Mouse (Mus musculus) left cerebral cortex, postnatal 10 days (tissue): Measurements from ENCODE around the gene Slc7a14. TPM values are rescaled to one million over a fixed set of nuclear protein-coding genes. Genes with fewer than 3 reads are reported as not detected.
"Not testable (repeated sequence)": the region's sequence is repeated elsewhere in the genome, so short reads cannot be mapped to it uniquely, and the experiment has no call there.

Source experiments
- DNase-seq, 2 experiments: peaks; one replicate each; pipeline ENCODE4 v3.0.0; 2021 to 2022; ENCODE audit warnings: low spot score in 2 of 2, mixed read lengths in 1 of 2; ENCODE audit errors: extremely low spot score in 1 of 2
- intact Hi-C: fragments of 180-260 bp; cut with DNase I; formaldehyde crosslinking; loops from one replicate; pipeline ENCODE4 v1.15.1; 2025
- total RNA-seq, 2 experiments: library from RNA; stranded (reverse); gene quantifications; 2 replicates each; pipeline ENCODE4 v1.2.3; 2021

The Slc7a14 gene
- 10 to 100 TPM; 34.2 to 36.5 TPM for total RNA-seq

- DNase-seq: peak; percentile 77 to 83
- intact Hi-C loops: loop anchor here (5.0 kb wide), 1 partner anchor 163 kb away; the partner anchor contains the start of gene Cldn11
Observed at GRCm38 (mm10) chr3:31309934-31310787, at the start of gene Slc7a14. Gene Slc7a14 (minus strand): TSS chr3:31310378.

GRCm38 (mm10) chr3:31346540-31346939 lies 36.4 kb upstream of the Slc7a14 start:
- intact Hi-C loops: no loop called here
- no peak for DNase-seq

GRCm38 (mm10) chr3:31345766-31346165 lies 35.6 kb upstream of the Slc7a14 start:
- intact Hi-C loops: no loop called here
- DNase-seq: no peak

GRCm38 (mm10) chr3:31339236-31339635 lies 29.1 kb upstream of the Slc7a14 start:
- no peak for DNase-seq
- intact Hi-C loops: no loop called here

- intact Hi-C loops: no loop called here
- peak in 1 of 2 experiments; percentile 23 for DNase-seq
Observed at GRCm38 (mm10) chr3:31328237-31328836, 18.2 kb upstream of the Slc7a14 start.

- no peak for DNase-seq
- intact Hi-C loops: no loop called here
Observed at GRCm38 (mm10) chr3:31327791-31328190, 17.6 kb upstream of the Slc7a14 start.

- intact Hi-C loops: no loop called here
Observed at GRCm38 (mm10) chr3:31324231-31324654, 14.1 kb upstream of the Slc7a14 start.

GRCm38 (mm10) chr3:31309371-31309933 lies 726 bp downstream of the Slc7a14 start:
- intact Hi-C loops: loop anchor here (5.0 kb wide), 1 partner anchor 162 kb away; the partner anchor contains the start of gene Cldn11
- peak in 1 of 2 experiments; percentile 44 for DNase-seq

More at GRCm38 (mm10) chr3:31324231-31324654, 14.1 kb upstream of the Slc7a14 start:
- no peak for DNase-seq

GRCm38 (mm10) chr3:31308906-31309305 lies 1.3 kb downstream of the Slc7a14 start:
- intact Hi-C loops: loop anchor here (5.0 kb wide), 1 partner anchor 162 kb away; the partner anchor contains the start of gene Cldn11

GRCm38 (mm10) chr3:31307936-31308335 lies 2.2 kb downstream of the Slc7a14 start:
- intact Hi-C loops: loop anchor here (5.0 kb wide), 1 partner anchor 161 kb away; the partner anchor contains the start of gene Cldn11

More at GRCm38 (mm10) chr3:31308906-31309305, 1.3 kb downstream of the Slc7a14 start:
- peak in 1 of 2 experiments; percentile 45 for DNase-seq

GRCm38 (mm10) chr3:31291673-31292602 lies 18.2 kb downstream of the Slc7a14 start:
- DNase-seq: no peak
- intact Hi-C loops: no loop called here

More at GRCm38 (mm10) chr3:31307936-31308335, 2.2 kb downstream of the Slc7a14 start:
- peak; percentile 35 to 48 for DNase-seq

GRCm38 (mm10) chr3:31287421-31287948 lies 22.7 kb downstream of the Slc7a14 start:
- intact Hi-C loops: no loop called here

GRCm38 (mm10) chr3:31281116-31281515 lies 29.1 kb downstream of the Slc7a14 start:
- intact Hi-C loops: no loop called here
- no peak for DNase-seq

More at GRCm38 (mm10) chr3:31287421-31287948, 22.7 kb downstream of the Slc7a14 start:
- DNase-seq: no peak

- DNase-seq: no peak
- intact Hi-C loops: no loop called here
Observed at GRCm38 (mm10) chr3:31274875-31275274, 35.3 kb downstream of the Slc7a14 start.

GRCm38 (mm10) chr3:31273247-31273646 lies 36.9 kb downstream of the Slc7a14 start:
- DNase-seq, intact Hi-C loops: not testable (repeated sequence)

- DNase-seq: no peak
- intact Hi-C loops: no loop called here
Observed at GRCm38 (mm10) chr3:31272635-31273034, 37.5 kb downstream of the Slc7a14 start.

- intact Hi-C loops: no loop called here
- no peak for DNase-seq
Observed at GRCm38 (mm10) chr3:31269551-31270317, 40.4 kb downstream of the Slc7a14 start.
